Mouse (Mus musculus): Measurements from ENCODE around the gene Hexa. TPM values are rescaled to one million over a fixed set of nuclear protein-coding genes. Genes with fewer than 3 reads are reported as not detected.
A peak's percentile ranks its signal among the peaks of the same experiment; 100 is the strongest.

The Hexa gene
- polyA plus RNA-seq, 1 experiment from 2014 or later: 91.4 TPM

GRCm38 (mm10) chr9:59577844-59578504 is 38.6 kb downstream of the Hexa start, which contains the start of gene Celf6:
Gene Celf6 (plus strand): TSS chr9:59577917.
- no peaks in the 10 kb centered on the region for H3K9me3 ChIP-seq (ENCODE audit: control insufficient read depth, low read length)
- peak within 1 kb of the TSS; percentile 75 for H3K4me2 ChIP-seq (ENCODE audit: low read length)
- H3K9ac ChIP-seq (ENCODE audit: low read length): no peak within 1 kb of the TSS
- no peak within 1 kb of the TSS for H3K27ac ChIP-seq (replicated peaks in 1 of 2; ENCODE audit: control insufficient read depth in 1 of 2, insufficient read depth in 1 of 2, low read depth in 2 of 2, low read length in 2 of 2)
- no peaks in the 10 kb centered on the region for H3K36me3 ChIP-seq (ENCODE audit: control insufficient read depth, insufficient read depth, low read length)
- H3K4me3 ChIP-seq (ENCODE audit: control insufficient read depth in 1 of 2, insufficient read depth in 1 of 2, low read depth in 1 of 2, low read length in 2 of 2): peak within 1 kb of the TSS; percentile 43 to 45
- H3K4me1 ChIP-seq (ENCODE audit: control insufficient read depth in 2 of 2, insufficient read depth in 2 of 2, low read length in 2 of 2): peaks cover 4 to 12% of the 10 kb centered on the region in 2 experiments; a peak in 2 of 4 replicates
- ATAC-seq (ENCODE audit: insufficient number of reproducible peaks, insufficient read depth, low FRiP score, low read depth): peak; percentile 97
- WGBS: under 1% methylated on average over 58 of the region's 61 CpGs
- H3K27me3 ChIP-seq (ENCODE audit: control insufficient read depth, insufficient read depth, low read length): peaks cover 32% of the 10 kb centered on the region

GRCm38 (mm10) chr9:59578505-59578867 is 39.1 kb downstream of the Hexa start:
- Histone ChIP-seq H3K4me3 (ENCODE audit: control insufficient read depth in 1 of 2, insufficient read depth in 1 of 2, low read depth in 1 of 2, low read length in 2 of 2) (peak overlapping the region in 1 of 2 experiments; percentile 45; a peak in 1 of 4 replicates), H3K27ac (replicated peaks in 1 of 2; ENCODE audit: control insufficient read depth in 1 of 2, insufficient read depth in 1 of 2, low read depth in 2 of 2, low read length in 2 of 2) (no peak overlapping the region), H3K9me3 (ENCODE audit: control insufficient read depth, low read length) (no peaks in the 10 kb centered on the region), H3K36me3 (ENCODE audit: control insufficient read depth, insufficient read depth, low read length) (no peaks in the 10 kb centered on the region), H3K4me2 (ENCODE audit: low read length) (peak overlapping the region; percentile 75), H3K9ac (ENCODE audit: low read length) (no peak overlapping the region), H3K27me3 (ENCODE audit: control insufficient read depth, insufficient read depth, low read length) (peaks cover 36% of the 10 kb centered on the region), H3K4me1 (ENCODE audit: control insufficient read depth in 2 of 2, insufficient read depth in 2 of 2, low read length in 2 of 2) (peaks cover 4 to 12% of the 10 kb centered on the region in 2 experiments; a peak in 2 of 4 replicates)
- under 1% methylated on average over 20 of the region's 20 CpGs for WGBS
- ATAC-seq (ENCODE audit: insufficient number of reproducible peaks, insufficient read depth, low FRiP score, low read depth): no peak; the same call in 1 of the 2 replicates

- H3K4me3 ChIP-seq (ENCODE audit: control insufficient read depth in 1 of 2, insufficient read depth in 1 of 2, low read depth in 1 of 2, low read length in 2 of 2): peak overlapping the region; percentile 11 to 24; a peak in 3 of 4 replicates
- no peak overlapping the region for H3K27ac ChIP-seq (replicated peaks in 1 of 2; ENCODE audit: control insufficient read depth in 1 of 2, insufficient read depth in 1 of 2, low read depth in 2 of 2, low read length in 2 of 2)
- H3K4me1 ChIP-seq (ENCODE audit: control insufficient read depth in 2 of 2, insufficient read depth in 2 of 2, low read length in 2 of 2): no peaks in the 10 kb centered on the region
- ATAC-seq (ENCODE audit: insufficient number of reproducible peaks, insufficient read depth, low FRiP score, low read depth): no peak
- H3K9me3 ChIP-seq (ENCODE audit: control insufficient read depth, low read length): no peaks in the 10 kb centered on the region
- peak overlapping the region; percentile 51; the same call in 1 of the 2 replicates for H3K9ac ChIP-seq (ENCODE audit: low read length)
- H3K36me3 ChIP-seq (ENCODE audit: control insufficient read depth, insufficient read depth, low read length): no peaks in the 10 kb centered on the region
- peaks cover 35% of the 10 kb centered on the region for H3K27me3 ChIP-seq (ENCODE audit: control insufficient read depth, insufficient read depth, low read length)
- H3K4me2 ChIP-seq (ENCODE audit: low read length): peak overlapping the region; percentile 60
- 4% methylated on average over 13 of the region's 13 CpGs for WGBS
Measured at GRCm38 (mm10) chr9:59584871-59585308, 45.5 kb downstream of the Hexa start.

GRCm38 (mm10) chr9:59588252-59588651 is 48.9 kb downstream of the Hexa start:
- Histone ChIP-seq H3K4me2 (ENCODE audit: low read length) (no peak overlapping the region), H3K4me1 (ENCODE audit: control insufficient read depth in 2 of 2, insufficient read depth in 2 of 2, low read length in 2 of 2) (no peaks in the 10 kb centered on the region), H3K36me3 (ENCODE audit: control insufficient read depth, insufficient read depth, low read length) (no peaks in the 10 kb centered on the region), H3K4me3 (ENCODE audit: control insufficient read depth in 1 of 2, insufficient read depth in 1 of 2, low read depth in 1 of 2, low read length in 2 of 2) (no peak overlapping the region), H3K9me3 (ENCODE audit: control insufficient read depth, low read length) (no peaks in the 10 kb centered on the region), H3K27me3 (ENCODE audit: control insufficient read depth, insufficient read depth, low read length) (peaks cover 30% of the 10 kb centered on the region), H3K9ac (ENCODE audit: low read length) (no peak overlapping the region), H3K27ac (replicated peaks in 1 of 2; ENCODE audit: control insufficient read depth in 1 of 2, insufficient read depth in 1 of 2, low read depth in 2 of 2, low read length in 2 of 2) (no peak overlapping the region)
- ATAC-seq (ENCODE audit: insufficient number of reproducible peaks, insufficient read depth, low FRiP score, low read depth): no peak
- WGBS: 55% methylated on average over 5 of the region's 5 CpGs

- H3K36me3 ChIP-seq (ENCODE audit: control insufficient read depth, insufficient read depth, low read length): no peaks in the 10 kb centered on the region
- ATAC-seq (ENCODE audit: insufficient number of reproducible peaks, insufficient read depth, low FRiP score, low read depth): no peak
- 46% methylated on average over 12 of the region's 12 CpGs for WGBS
- no peak overlapping the region for H3K27ac ChIP-seq (replicated peaks in 1 of 2; ENCODE audit: control insufficient read depth in 1 of 2, insufficient read depth in 1 of 2, low read depth in 2 of 2, low read length in 2 of 2)
- H3K4me1 ChIP-seq (ENCODE audit: control insufficient read depth in 2 of 2, insufficient read depth in 2 of 2, low read length in 2 of 2): no peaks in the 10 kb centered on the region
- no peaks in the 10 kb centered on the region for H3K9me3 ChIP-seq (ENCODE audit: control insufficient read depth, low read length)
- no peak overlapping the region for H3K9ac ChIP-seq (ENCODE audit: low read length)
- no peak overlapping the region for H3K4me3 ChIP-seq (ENCODE audit: control insufficient read depth in 1 of 2, insufficient read depth in 1 of 2, low read depth in 1 of 2, low read length in 2 of 2)
- peaks cover 26% of the 10 kb centered on the region for H3K27me3 ChIP-seq (ENCODE audit: control insufficient read depth, insufficient read depth, low read length)
- H3K4me2 ChIP-seq (ENCODE audit: low read length): no peak overlapping the region
Measured at GRCm38 (mm10) chr9:59588710-59589671, 49.7 kb downstream of the Hexa start.

GRCm38 (mm10) chr9:59589703-59590439 is 50.5 kb downstream of the Hexa start:
- H3K4me1 ChIP-seq (ENCODE audit: control insufficient read depth in 2 of 2, insufficient read depth in 2 of 2, low read length in 2 of 2): no peaks in the 10 kb centered on the region
- no peaks in the 10 kb centered on the region for H3K9me3 ChIP-seq (ENCODE audit: control insufficient read depth, low read length)
- 75% methylated on average over 10 of the region's 10 CpGs for WGBS
- no peak overlapping the region for H3K4me2 ChIP-seq (ENCODE audit: low read length)
- no peak overlapping the region for H3K4me3 ChIP-seq (ENCODE audit: control insufficient read depth in 1 of 2, insufficient read depth in 1 of 2, low read depth in 1 of 2, low read length in 2 of 2)
- H3K36me3 ChIP-seq (ENCODE audit: control insufficient read depth, insufficient read depth, low read length): no peaks in the 10 kb centered on the region
- ATAC-seq (ENCODE audit: insufficient number of reproducible peaks, insufficient read depth, low FRiP score, low read depth): no peak
- no peak overlapping the region for H3K27ac ChIP-seq (replicated peaks in 1 of 2; ENCODE audit: control insufficient read depth in 1 of 2, insufficient read depth in 1 of 2, low read depth in 2 of 2, low read length in 2 of 2)
- peaks cover 26% of the 10 kb centered on the region for H3K27me3 ChIP-seq (ENCODE audit: control insufficient read depth, insufficient read depth, low read length)
- no peak overlapping the region for H3K9ac ChIP-seq (ENCODE audit: low read length)

- no peak for ATAC-seq (ENCODE audit: insufficient number of reproducible peaks, insufficient read depth, low FRiP score, low read depth)
- WGBS: 69% methylated on average over 8 of the region's 8 CpGs
- H3K27ac ChIP-seq (replicated peaks in 1 of 2; ENCODE audit: control insufficient read depth in 1 of 2, insufficient read depth in 1 of 2, low read depth in 2 of 2, low read length in 2 of 2): no peak overlapping the region
Measured at GRCm38 (mm10) chr9:59601661-59602060, 62.3 kb downstream of the Hexa start.

More at GRCm38 (mm10) chr9:59601661-59602060, 62.3 kb downstream of the Hexa start:
- Histone ChIP-seq H3K4me2 (ENCODE audit: low read length) (no peak overlapping the region), H3K9me3 (ENCODE audit: control insufficient read depth, low read length) (no peaks in the 10 kb centered on the region), H3K9ac (ENCODE audit: low read length) (no peak overlapping the region), H3K27me3 (ENCODE audit: control insufficient read depth, insufficient read depth, low read length) (peaks cover 35% of the 10 kb centered on the region), H3K4me1 (ENCODE audit: control insufficient read depth in 2 of 2, insufficient read depth in 2 of 2, low read length in 2 of 2) (no peaks in the 10 kb centered on the region), H3K4me3 (ENCODE audit: control insufficient read depth in 1 of 2, insufficient read depth in 1 of 2, low read depth in 1 of 2, low read length in 2 of 2) (no peak overlapping the region), H3K36me3 (ENCODE audit: control insufficient read depth, insufficient read depth, low read length) (no peaks in the 10 kb centered on the region)

Measured in heart, embryonic 14.5 days (tissue).